Mouse (Mus musculus): ENCODE results near the gene Igfbp6. TPM values are rescaled to one million over a fixed set of nuclear protein-coding genes. Genes with fewer than 3 reads are reported as not detected.

The Igfbp6 gene
- total RNA-seq, 1 experiment from 2014 or later = 17.1 TPM

- DNase-seq = peak; percentile 28
These were observed 32.6 kb downstream of the Igfbp6 start for GRCm38 (mm10) chr15:102176571-102177316.

DNA sequence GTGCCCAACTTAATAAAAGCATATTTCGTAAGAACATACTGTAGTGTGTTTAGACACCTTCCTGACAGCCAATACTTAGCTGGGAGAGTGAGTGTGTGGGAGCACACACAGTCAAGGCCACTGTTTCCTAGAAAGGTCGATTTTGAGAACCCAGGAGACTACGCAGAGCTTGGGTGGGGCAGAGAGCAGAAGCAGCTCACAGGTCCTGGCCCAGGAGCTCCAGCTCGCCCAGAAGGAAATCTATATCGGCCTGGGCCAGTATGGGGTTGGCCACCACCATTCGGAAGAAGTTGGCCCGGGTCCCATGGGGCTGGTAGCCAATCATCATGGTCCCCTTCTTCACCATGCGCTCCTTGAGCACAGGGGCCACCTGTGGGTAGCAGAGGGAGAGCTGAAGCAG is 33.3 kb downstream of the Igfbp6 start:
- no peak for DNase-seq

DNA sequence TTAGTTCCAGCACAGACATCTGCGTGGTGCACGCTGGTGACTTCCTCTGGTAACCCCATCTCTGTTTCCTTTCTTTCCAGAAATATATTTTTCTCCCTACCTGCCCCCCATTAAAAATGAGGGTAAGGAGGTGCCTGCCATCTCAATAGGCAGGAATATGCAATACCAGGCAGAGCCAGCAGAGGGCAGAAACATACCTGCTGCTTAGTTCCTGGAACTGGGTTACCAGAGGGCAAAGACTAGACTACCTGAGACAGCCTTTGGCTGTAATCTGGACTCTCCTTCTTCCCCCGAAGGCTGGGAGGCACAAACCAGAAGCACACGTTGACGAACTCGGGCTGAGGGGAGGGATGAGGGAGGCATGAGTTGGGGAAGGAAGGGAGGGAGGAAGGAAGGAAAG is 34.1 kb downstream of the Igfbp6 start:
- DNase-seq = peak; percentile 80

GRCm38 (mm10) chr15:102179106-102179505 is 34.9 kb downstream of the Igfbp6 start:
- no peak for DNase-seq

GRCm38 (mm10) chr15:102179924-102180323 is 35.8 kb downstream of the Igfbp6 start:
- DNase-seq = no peak

GRCm38 (mm10) chr15:102183076-102183475 is 38.9 kb downstream of the Igfbp6 start:
- no peak for DNase-seq

- DNase-seq = peak; percentile 27
These were observed 42.1 kb downstream of the Igfbp6 start for GRCm38 (mm10) chr15:102186239-102186638.

GRCm38 (mm10) chr15:102188096-102188495 is 43.9 kb downstream of the Igfbp6 start:
- DNase-seq = no peak

- no peak for DNase-seq
These were observed 44.7 kb downstream of the Igfbp6 start for GRCm38 (mm10) chr15:102188883-102189282.

GRCm38 (mm10) chr15:102191699-102192098 is 47.5 kb downstream of the Igfbp6 start:
- no peak for DNase-seq

- DNase-seq = no peak
These were observed 48.2 kb downstream of the Igfbp6 start for GRCm38 (mm10) chr15:102192271-102192812.

DNA sequence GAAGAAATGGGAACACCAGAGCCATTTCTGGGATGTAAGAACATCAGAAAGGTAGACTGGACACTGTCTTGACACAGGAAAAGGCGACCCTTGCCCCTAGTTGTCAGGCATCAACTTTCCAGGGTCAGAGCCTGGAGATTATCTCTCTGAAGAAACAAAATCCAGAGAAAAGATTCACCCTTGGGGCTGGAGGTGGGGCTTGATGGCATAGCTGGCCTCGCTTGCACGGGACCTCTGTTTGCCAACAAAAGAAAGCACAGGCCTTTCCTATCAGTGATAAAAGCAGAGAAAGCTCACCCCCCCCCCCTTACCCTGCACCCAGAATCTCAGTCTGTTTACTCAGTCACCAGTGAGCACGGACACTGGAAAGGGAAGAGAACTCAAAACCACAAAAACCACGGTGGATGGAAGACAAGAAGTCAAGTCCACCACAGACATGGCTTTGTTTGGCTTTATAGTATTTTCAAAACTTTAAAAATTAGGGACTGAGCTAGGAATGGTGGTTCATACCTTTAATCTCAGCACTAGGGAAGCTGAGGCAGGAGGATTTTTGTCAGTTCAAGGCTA is 48.7 kb downstream of the Igfbp6 start:
- DNase-seq = no peak

GRCm38 (mm10) chr15:102193652-102194051 is 49.5 kb downstream of the Igfbp6 start:
- DNase-seq = no peak

GRCm38 (mm10) chr15:102194439-102194838 is 50.3 kb downstream of the Igfbp6 start:
- DNase-seq = no peak

DNA sequence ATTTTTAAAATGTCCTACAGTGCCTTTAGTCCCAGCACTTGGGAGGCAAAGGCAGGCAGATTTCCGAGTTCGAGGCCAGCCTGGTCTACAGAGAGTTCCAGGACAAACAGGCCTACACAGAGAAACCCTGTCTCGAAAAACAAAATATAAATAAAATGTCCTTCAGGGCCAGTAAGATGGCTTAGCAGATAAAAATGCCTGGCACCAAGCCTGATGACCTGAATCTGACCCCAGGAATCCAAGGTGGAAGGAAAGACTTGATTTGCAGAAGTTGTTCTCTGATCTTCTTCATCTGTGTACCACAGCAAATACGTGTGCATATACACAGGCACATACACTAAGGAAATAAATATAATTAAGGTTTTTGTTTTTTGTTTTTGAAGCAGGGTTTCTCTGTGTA is 51.2 kb downstream of the Igfbp6 start:
- DNase-seq = no peak

DNA sequence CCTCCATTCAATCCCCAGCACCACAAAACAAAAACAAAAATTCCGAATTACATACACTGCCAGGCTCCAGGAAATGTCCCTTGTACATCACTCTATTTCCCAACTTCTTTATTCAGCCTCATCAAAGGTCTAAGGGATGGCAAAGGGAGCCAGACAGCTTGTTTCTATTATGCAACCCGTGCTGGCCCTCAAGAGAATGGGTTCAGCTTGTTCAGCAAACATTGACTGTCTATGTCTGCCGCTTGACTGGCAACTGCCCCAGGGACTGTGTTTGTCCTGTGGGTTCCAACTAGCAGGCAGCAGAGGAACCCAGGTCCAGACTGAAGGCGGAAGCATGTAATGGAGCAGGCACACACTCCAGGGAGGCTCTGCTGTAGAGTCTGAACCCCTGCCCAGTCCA is 54.7 kb downstream of the Igfbp6 start:
- DNase-seq = no peak

Other genes starting within 250 kb of the Igfbp6 start
- gene Krt4, start 219.6 kb upstream of the Igfbp6 start, total RNA-seq (2021) = not detected in 2 replicates
- 0.57 and 0.76 TPM in 2 replicates for gene Krt79, start 204.0 kb upstream of the Igfbp6 start, total RNA-seq (2021)
- gene Krt78, start 190.1 kb upstream of the Igfbp6 start, total RNA-seq (2021) = not detected in 2 replicates
- gene Krt8, start 139.9 kb upstream of the Igfbp6 start, total RNA-seq (2021) = 0.36 and 1.00 TPM in 2 replicates
- gene Krt18, start 116.2 kb upstream of the Igfbp6 start, total RNA-seq (2021) = 1.5 and 1.8 TPM in 2 replicates
- 244 and 270 TPM in 2 replicates for gene Eif4b, start 70.6 kb upstream of the Igfbp6 start, total RNA-seq (2021)
- 75.2 and 78.7 TPM in 2 replicates for gene Tns2, start 43.9 kb upstream of the Igfbp6 start, total RNA-seq (2021)
- gene Spryd3, start 8.1 kb upstream of the Igfbp6 start, total RNA-seq (2021) = 29.4 and 40.3 TPM in 2 replicates
- 0.55 and 1.2 TPM in 2 replicates for gene Soat2, start 6.2 kb downstream of the Igfbp6 start, total RNA-seq (2021)
- 61.4 and 80.4 TPM in 2 replicates for gene Zfp740, start 58.9 kb downstream of the Igfbp6 start, total RNA-seq (2021)
- gene Csad, start 60.4 kb downstream of the Igfbp6 start, total RNA-seq (2021) = 76.1 and 76.8 TPM in 2 replicates
- 1.5 and 2.0 TPM in 2 replicates for gene Itgb7, start 87.6 kb downstream of the Igfbp6 start, total RNA-seq (2021)
- gene Rarg, start 113.2 kb downstream of the Igfbp6 start, total RNA-seq (2021) = 21.5 and 25.7 TPM in 2 replicates
- gene Gm9918, start 126.2 kb downstream of the Igfbp6 start, total RNA-seq (2021) = 0.15 TPM in 1 of 2 replicates, not detected in the other
- 36.3 and 36.7 TPM in 2 replicates for gene Mfsd5, start 135.1 kb downstream of the Igfbp6 start, total RNA-seq (2021)
- 4.1 and 6.3 TPM in 2 replicates for gene Espl1, start 151.9 kb downstream of the Igfbp6 start, total RNA-seq (2021)
- gene Pfdn5, start 181.8 kb downstream of the Igfbp6 start, total RNA-seq (2021) = 379 TPM in 2 replicates
- gene Myg1, start 187.3 kb downstream of the Igfbp6 start, total RNA-seq (2021) = 72.4 and 77.8 TPM in 2 replicates
- gene Aaas, start 206.4 kb downstream of the Igfbp6 start, total RNA-seq (2021) = 14.4 and 24.0 TPM in 2 replicates
- 0.15 TPM in 1 of 2 replicates, not detected in the other for gene Sp7, start 222.8 kb downstream of the Igfbp6 start, total RNA-seq (2021)